Mouse (Mus musculus) myocyte (in vitro differentiated cells): ENCODE measurements at regions not wholly inside any gene's neighbourhood (a gene's known extent, or its start where the extent isn't known, plus 50 kb on each side); places are given as distances from the start of the nearest gene placed in this dataset.

Experiments
- MAX ChIP-seq: IDR thresholded peaks from one replicate; pipeline ENCODE4 v1.6.1; 2011; ENCODE audit warnings: low read depth, mild to moderate bottlenecking, control low read depth
- MYOD1 ChIP-seq, 3 experiments: IDR thresholded peaks; one replicate each; pipeline ENCODE4 v1.6.1; 2011; ENCODE audit warnings: control low read depth in 2 of 3, low read depth in 2 of 3, mild to moderate bottlenecking in 2 of 3, moderate library complexity in 1 of 3; ENCODE audit not compliant: insufficient read length in 2 of 3, control insufficient read depth in 1 of 3

DNA sequence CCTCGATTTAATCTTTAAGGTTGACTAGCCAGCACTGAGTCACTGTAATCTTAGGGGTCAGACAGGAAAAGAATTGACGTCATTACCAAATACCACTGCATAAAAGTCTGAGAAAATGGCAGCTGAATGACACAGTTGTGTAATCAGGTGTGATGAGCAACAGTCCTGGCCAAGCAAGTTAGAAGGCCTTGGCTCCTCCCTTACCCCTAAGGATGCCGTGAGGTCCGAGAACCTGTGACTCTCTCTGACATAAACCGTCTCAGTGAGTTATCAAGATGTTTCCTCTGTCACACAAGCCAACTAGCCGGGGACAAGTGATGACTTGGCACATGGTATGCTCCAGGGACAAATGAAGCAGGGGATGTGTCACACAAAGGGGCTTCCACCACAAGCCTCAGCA, 101.5 kb upstream of the Gm37988 start:
- TF ChIP-seq MYOD1 (IDR thresholded peaks at IDR 0.05; ENCODE audit: control insufficient read depth in 1 of 3, insufficient read length in 2 of 3, low read depth in 2 of 3) = no peak
- TF ChIP-seq MAX = no peak
